Mouse (Mus musculus) bone marrow, adult 2 months (tissue): ENCODE results near the gene Ccnl1.

Experiments
- CTCF ChIP-seq: fragments of 200-500 bp; IDR thresholded peaks from 2 replicates; pipeline ENCODE4 v1.5.1; 2011; ENCODE audit warnings: low read length, control low read depth; ENCODE audit not compliant: control insufficient read depth, insufficient read depth
- POLR2A ChIP-seq: fragments of 200-500 bp; IDR thresholded peaks from 2 replicates; pipeline ENCODE4 v1.6.1; 2011; ENCODE audit warnings: low read depth, mild to moderate bottlenecking, control low read depth, low read length, borderline replicate concordance; ENCODE audit not compliant: control insufficient read depth

- TF ChIP-seq CTCF (no peak), POLR2A (no peak)
These were observed 32.9 kb downstream of the Ccnl1 start for GRCm38 (mm10) chr3:65925058-65925740.
